Mouse (Mus musculus): Measurements from ENCODE around the gene Gpc6.

The Gpc6 gene

DNA sequence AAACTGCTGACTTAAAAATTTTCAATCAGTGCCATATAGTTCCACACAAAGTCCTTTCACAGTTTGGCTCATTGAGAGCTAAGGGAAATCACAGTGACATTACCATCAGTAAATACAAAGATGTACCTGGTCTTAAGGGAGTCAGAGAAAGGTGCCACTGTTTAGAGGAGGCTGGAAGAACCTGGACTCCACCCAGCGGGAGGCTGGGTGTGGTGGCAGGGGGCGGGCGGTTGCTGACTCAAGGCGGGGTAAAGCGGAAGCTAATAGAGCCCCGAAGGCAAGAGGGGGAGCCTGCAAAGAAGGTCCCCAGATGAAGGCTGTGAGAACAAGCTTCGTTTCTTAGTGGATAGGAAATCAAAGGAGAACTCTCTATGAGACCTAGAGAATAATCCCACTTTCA is 861.5 kb downstream of the Gpc6 start:
- no peak for DNase-seq (ENCODE audit: extremely low spot score)

DNA sequence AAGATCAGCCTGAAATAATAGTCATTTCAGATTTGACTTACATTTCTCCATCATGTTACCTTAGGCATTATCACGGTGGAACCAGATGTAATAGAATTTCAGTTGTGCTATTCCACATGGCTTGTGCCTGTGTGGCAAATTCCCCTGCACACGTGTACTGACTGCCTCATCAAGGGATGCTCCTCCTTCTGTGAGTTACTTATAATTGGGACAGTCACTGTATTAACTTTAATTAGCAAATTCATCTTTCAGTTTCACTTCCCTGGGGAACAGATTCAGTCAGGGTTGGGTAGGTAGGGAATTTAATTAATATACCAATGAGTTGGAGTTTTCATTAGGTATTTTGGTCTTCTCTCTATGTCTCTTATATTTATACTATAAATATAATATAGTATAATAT is 869.8 kb downstream of the Gpc6 start:
- DNase-seq (ENCODE audit: extremely low spot score) = no peak

GRCm38 (mm10) chr14:117796661-117797060 is 871.5 kb downstream of the Gpc6 start:
- no peak for DNase-seq (ENCODE audit: extremely low spot score)

DNA sequence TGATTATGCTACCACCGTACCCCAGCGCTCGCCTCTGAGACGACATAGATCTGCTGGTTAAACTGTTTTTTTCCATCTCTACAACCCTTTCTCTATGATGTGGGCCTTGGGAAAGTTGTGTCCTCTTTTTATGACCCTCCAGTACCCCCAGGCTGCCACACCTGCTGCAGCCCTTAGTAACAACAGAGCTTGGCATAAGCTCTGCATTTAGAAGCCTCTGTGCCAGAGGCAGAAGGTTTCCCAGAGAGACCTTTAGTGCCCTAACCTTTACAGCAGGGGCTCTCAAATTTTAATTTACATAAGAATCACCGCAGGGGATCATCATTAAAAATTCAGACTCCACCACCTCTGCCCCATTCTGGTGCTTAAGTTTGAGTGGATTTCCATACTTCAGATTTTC is 875.3 kb downstream of the Gpc6 start:
- no peak for DNase-seq (ENCODE audit: extremely low spot score)

DNA sequence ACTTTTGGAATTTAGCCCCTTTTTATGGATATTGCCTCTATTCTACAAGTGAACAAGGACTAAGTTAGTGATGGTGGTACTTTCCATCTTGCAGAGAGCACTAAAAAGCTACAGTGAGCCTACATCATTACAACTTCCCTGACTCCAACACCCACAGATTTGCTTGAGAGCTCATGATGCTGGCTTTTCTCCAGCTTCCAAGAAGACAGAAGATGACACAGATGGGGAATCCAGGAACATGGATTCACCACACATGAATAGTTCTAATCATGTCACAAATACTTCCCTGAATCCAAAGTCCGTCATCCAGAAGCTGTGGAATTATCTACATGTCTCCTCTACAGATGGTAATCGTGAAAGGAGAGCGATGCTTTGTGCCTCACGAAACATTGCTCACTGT is 882.7 kb downstream of the Gpc6 start:
- no peak for DNase-seq (ENCODE audit: extremely low spot score)

DNA sequence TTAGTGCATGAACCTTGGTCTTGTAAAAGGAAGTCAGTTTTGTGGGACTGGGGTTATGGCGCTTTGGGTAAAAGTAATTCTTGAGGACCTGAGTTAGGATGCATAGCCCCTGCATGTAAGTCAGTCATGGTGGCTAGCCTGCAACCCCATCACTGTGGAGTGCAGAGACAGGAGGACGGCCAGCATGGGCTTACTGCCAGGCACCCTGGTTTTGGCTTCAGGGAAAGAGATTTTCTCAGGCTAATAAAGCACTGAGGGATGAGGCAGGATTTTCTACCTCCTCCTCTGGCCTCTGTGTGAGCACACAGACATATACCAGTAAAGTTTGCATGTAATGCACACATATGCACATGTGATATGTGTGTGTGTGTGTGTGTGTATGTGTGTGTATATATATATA is 883.2 kb downstream of the Gpc6 start:
- no peak for DNase-seq (ENCODE audit: extremely low spot score)

- DNase-seq (ENCODE audit: extremely low spot score) = no peak
Measured at GRCm38 (mm10) chr14:117810321-117811270, 885.5 kb downstream of the Gpc6 start.

DNA sequence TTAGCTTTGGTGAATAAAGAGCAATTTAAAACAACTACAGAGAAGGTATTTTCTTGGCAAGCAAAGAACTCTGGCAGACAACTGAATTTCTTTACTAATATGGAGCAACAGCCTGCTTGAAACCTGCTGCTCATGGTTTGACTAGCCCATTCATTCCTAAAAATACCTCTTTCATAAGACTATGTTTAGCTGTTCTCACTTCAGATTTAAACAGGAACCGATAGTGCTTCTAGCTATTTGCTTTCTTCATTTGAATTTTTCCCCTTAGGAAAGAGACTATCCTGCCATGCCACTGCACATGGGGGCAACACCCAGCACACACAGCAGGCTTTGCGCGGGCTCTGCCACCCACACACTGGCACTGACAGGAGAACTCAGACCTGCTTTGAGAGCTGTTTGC is 888.4 kb downstream of the Gpc6 start:
- DNase-seq (ENCODE audit: extremely low spot score) = no peak

GRCm38 (mm10) chr14:117816008-117816407 is 890.9 kb downstream of the Gpc6 start:
- DNase-seq (ENCODE audit: extremely low spot score) = no peak

- no peak for DNase-seq (ENCODE audit: extremely low spot score)
Measured at GRCm38 (mm10) chr14:117816706-117817105, 891.6 kb downstream of the Gpc6 start.

GRCm38 (mm10) chr14:117817196-117817595 is 892.1 kb downstream of the Gpc6 start:
- DNase-seq (ENCODE audit: extremely low spot score) = no peak

DNA sequence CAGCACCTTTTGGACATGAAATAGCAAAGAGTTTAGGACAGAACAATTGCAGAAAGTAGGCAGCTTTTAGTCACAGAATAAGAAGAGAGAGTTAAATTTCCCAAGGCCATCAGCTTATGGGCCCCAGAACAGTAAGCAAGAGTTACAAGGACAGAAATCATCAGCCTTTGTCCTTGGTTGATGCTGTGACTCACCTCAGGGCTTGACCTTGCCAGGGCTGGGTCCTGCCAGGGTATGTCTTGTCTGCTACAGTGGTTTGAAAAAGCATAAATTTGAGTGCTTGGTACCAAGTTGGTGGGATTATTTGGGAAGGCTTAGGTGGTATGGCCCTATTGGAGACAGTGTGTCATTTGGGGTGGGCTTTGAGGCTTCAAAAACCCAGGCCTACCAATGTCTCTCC is 899.4 kb downstream of the Gpc6 start:
- DNase-seq (ENCODE audit: extremely low spot score) = no peak

DNA sequence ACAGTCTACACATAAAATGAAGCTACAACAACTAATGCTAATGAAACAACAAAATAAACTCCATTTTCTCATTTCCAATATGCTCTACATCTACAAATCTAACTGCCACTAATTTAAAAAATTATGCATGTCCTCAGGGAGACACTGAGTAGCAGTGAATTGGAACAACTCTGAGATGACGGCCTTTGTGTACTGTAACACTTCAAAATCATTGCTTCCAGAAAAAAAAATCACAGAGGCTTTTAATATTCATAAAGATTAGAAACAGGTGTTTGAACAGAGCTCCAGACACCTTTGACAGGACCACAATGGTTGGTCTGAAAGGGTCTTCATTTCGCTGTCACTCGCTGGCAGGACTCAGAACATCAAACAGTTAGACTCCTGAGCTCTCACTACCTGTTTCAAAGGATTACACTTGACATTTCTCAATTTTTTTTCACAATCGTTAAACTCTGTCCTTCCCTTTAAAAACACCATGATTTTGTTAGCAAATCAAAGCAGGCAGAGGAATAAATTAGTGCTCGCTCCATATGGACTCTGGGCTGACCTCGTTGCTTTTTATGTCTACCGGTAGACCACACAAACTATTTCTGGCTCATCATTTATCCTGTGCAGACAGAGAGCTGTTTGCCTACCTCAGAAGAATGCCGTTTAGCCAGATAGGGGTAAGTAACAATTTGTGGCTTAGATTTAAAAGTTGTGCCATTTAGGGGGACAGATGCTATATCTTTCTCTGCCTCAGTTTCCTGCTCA is 901.4 kb downstream of the Gpc6 start:
- DNase-seq (ENCODE audit: extremely low spot score) = no peak

DNA sequence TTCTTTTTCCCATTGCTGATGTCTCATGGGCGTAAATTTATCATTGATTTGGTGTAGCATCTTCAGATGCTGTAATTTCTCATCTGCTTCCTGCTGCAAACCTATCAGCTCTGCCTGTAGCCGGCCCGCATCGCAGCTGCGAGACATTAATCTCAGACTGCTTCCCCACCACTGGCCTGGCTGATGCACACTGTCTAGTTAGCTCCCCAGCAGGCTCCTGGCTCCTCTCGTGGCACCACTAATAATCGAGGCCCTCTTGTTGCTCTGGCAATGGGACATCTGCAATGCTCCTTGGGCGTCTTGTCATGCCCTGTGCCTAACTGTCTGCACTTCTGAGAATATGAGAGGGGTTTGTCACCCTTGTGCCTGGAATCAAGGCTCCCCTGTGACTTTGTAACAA is 906.2 kb downstream of the Gpc6 start:
- DNase-seq (ENCODE audit: extremely low spot score) = no peak

DNA sequence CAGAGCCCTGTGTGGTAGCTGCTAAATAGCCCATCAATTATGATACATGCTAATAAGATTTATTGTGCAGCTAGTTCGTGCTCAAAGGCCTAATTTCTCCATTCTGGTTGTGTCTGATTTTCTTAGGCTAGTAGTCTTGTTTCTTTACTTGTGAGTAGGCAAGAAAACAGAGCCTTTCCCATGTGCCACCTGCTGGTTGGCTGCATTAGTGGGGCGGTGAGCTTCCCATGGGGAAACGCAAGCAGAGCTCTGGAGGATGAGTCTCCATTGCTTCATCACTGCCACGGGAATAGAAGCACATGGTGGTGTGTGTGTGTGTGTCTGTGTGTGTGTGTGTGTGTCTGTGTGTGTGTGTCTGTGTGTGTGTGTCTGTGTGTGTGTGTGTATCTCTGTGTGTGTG is 906.6 kb downstream of the Gpc6 start:
- DNase-seq (ENCODE audit: extremely low spot score) = peak; percentile 24

- DNase-seq (ENCODE audit: extremely low spot score) = no peak
Measured at GRCm38 (mm10) chr14:117835506-117835905, 910.4 kb downstream of the Gpc6 start.

GRCm38 (mm10) chr14:117837021-117837420 is 911.9 kb downstream of the Gpc6 start:
- DNase-seq (ENCODE audit: extremely low spot score) = no peak

GRCm38 (mm10) chr14:117837715-117838114 is 912.6 kb downstream of the Gpc6 start:
- no peak for DNase-seq (ENCODE audit: extremely low spot score)

DNA sequence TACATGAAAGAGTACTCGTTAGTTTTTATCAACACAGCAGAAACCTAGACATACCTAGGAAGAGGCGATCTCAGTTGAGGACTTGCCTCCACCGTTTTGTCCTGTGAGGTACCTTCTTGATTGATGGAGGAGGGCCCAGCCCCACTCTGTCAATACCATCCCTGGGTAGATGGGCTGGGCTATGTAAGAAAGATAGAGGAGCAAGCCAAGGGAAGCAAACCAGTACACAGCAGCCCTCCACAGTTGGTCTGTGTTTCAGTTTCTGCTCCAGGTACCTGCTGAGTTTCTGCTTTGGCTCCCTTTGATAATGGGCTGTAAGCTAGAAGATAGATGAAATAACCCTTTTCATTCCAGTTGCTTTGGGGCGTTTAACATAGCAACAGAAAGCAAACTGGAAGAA is 916.1 kb downstream of the Gpc6 start:
- no peak for DNase-seq (ENCODE audit: extremely low spot score)

DNA sequence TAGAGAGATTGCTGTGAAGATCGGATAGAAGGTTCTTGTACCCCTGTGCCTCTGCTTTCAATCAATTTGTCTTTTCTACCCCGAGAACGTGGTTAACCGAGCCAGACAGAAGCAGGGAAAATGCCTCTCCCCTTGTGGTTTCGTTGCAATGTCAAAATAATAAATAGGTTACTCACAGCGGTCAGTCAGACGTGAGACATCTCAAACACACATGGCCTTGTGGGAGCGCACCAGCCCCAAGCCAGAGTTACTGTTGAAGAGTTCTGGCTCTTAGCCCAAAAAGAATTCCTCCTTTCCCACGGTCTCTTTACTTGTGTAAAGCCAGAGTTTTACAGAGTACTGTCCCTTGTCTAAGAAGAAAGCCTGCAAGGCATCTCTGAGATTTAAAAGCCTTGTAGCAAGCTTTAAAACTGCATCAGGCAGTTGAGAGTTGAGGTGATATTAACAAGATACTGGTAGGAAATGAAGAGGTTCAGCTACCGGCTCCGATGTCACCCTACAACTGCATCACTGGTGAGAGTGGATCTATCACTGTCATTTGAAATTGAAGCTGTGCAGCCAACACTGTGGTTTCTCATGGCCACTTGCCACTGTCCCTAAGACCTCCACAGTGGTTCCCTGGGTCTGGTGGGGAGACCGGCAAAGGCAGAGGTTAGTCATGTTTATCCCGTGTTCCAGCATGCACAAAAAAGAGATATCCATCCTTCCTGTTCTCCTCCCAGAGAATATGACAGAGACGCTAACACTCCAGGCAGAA is 916.9 kb downstream of the Gpc6 start:
- DNase-seq (ENCODE audit: extremely low spot score) = no peak

- no peak for DNase-seq (ENCODE audit: extremely low spot score)
Measured at GRCm38 (mm10) chr14:117849591-117850505, 924.7 kb downstream of the Gpc6 start.

All from embryo, embryonic 9.5 days (tissue).